Mouse (Mus musculus): ENCODE data around the gene Sema3b.

DNA sequence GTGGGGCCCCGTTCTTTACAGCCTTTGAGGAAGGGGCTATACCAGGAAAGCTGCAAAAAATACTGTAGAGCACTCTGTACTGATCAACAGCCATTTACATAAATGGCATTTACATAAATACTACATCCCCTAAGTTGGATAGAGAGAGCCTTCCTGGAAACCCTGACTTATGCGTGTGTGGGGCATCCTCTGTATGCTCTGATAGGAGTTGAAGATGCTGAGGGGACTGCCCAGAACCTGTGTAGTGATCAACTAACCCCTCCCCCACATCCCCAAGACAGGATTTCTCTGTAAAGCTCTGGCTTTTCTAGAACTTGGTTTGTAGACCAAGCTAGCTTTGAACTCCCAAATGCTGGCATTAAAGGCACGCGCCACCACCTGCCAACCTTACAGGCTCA is 403 bp upstream of the Sema3b start:
- TF ChIP-seq CTCF (IDR thresholded peaks at IDR 0.05; ENCODE audit: low read depth, low read length) (no peak), POLR2A (IDR thresholded peaks at IDR 0.05; ENCODE audit: borderline replicate concordance, low read depth, low read length) (no peak)
